Mouse (Mus musculus) E14TG2a.4 (cell line): Measurements from ENCODE around the gene Aqr.

Experiments used
- CTCF ChIP-seq: conservative IDR thresholded peaks from 2 replicates; pipeline ENCODE4 v1.5.1; 2014; ENCODE audit warnings: low read length
- POU5F1 ChIP-seq: IDR thresholded peaks from 2 replicates; pipeline ENCODE4 v1.6.1; 2014; ENCODE audit warnings: low read length, borderline replicate concordance

- TF ChIP-seq CTCF (no peak), POU5F1 (no peak)
These were observed 24.8 kb downstream of the Aqr start for GRCm38 (mm10) chr2:114161978-114162377.
